Mouse (Mus musculus) gastrocnemius, postnatal 25 days (tissue): Measurements from ENCODE around the gene Sardh. TPM values are rescaled to one million over a fixed set of nuclear protein-coding genes. Genes with fewer than 3 reads are reported as not detected.
A peak's percentile ranks its signal among the peaks of the same experiment; 100 is the strongest.

Experiments
- DNase-seq: peaks from one replicate; pipeline ENCODE4 v3.0.0; 2022
- long read RNA-seq, 2 experiments: library from polyadenylated mRNA; stranded (forward); transcript quantifications; one replicate each; pipeline ENCODE4 v2.0.0; 2021
- total RNA-seq, 2 experiments: library from RNA; stranded (reverse); gene quantifications; 1 replicate in 1 of 2; 2 replicates in 1 of 2; pipeline ENCODE4 v1.2.3; 2021

The Sardh gene
- 1 to 10 TPM; 2.4 to 2.5 TPM for total RNA-seq
- long read RNA-seq, experiment 1, partial matches to known transcripts, result 0 of 2 reads
- long read RNA-seq, experiment 1, other reads (novel, unspliced or antisense), result 1 of 2 reads
- long read RNA-seq, experiment 2, full-length matches to known transcripts, result 2 of 3 reads
- long read RNA-seq, experiment 2, partial matches to known transcripts, result 1 of 3 reads
- long read RNA-seq, experiment 2, other reads (novel, unspliced or antisense), result 0 of 3 reads

- DNase-seq, result no peak
Observed at GRCm38 (mm10) chr2:27248211-27248610, at the start of gene Sardh. TSS of gene Sardh (minus strand) at chr2:27248337.

- DNase-seq, result no peak
Observed at GRCm38 (mm10) chr2:27296656-27297406, 48.7 kb upstream of the Sardh start.

- no peak for DNase-seq
Observed at GRCm38 (mm10) chr2:27294777-27295176, 46.6 kb upstream of the Sardh start.

- DNase-seq, result peak; percentile 65
Observed at GRCm38 (mm10) chr2:27289019-27289418, 40.9 kb upstream of the Sardh start.

GRCm38 (mm10) chr2:27286971-27287710 lies 39.0 kb upstream of the Sardh start:
- DNase-seq, result no peak

- no peak for DNase-seq
Observed at GRCm38 (mm10) chr2:27284441-27284840, 36.3 kb upstream of the Sardh start.

- no peak for DNase-seq
Observed at GRCm38 (mm10) chr2:27281771-27282170, 33.6 kb upstream of the Sardh start.

- DNase-seq, result no peak
Observed at GRCm38 (mm10) chr2:27280920-27281611, 32.9 kb upstream of the Sardh start.

- no peak for DNase-seq
Observed at GRCm38 (mm10) chr2:27278859-27279258, 30.7 kb upstream of the Sardh start.

GRCm38 (mm10) chr2:27268325-27268724 lies 20.2 kb upstream of the Sardh start:
- DNase-seq, result no peak

GRCm38 (mm10) chr2:27265819-27266218 lies 17.7 kb upstream of the Sardh start:
- DNase-seq, result no peak

GRCm38 (mm10) chr2:27262984-27263383 lies 14.8 kb upstream of the Sardh start:
- no peak for DNase-seq

GRCm38 (mm10) chr2:27251434-27251833 lies 3.3 kb upstream of the Sardh start:
- DNase-seq, result no peak

GRCm38 (mm10) chr2:27247487-27247863 lies 662 bp downstream of the Sardh start:
- DNase-seq, result no peak

- DNase-seq, result peak; percentile 88
Observed at GRCm38 (mm10) chr2:27246712-27247486, 1.2 kb downstream of the Sardh start.

- DNase-seq, result no peak
Observed at GRCm38 (mm10) chr2:27245947-27246346, 2.2 kb downstream of the Sardh start.

- peak; percentile 28 for DNase-seq
Observed at GRCm38 (mm10) chr2:27237342-27237741, 10.8 kb downstream of the Sardh start.

- DNase-seq, result peak; percentile 48
Observed at GRCm38 (mm10) chr2:27235729-27236128, 12.4 kb downstream of the Sardh start.

GRCm38 (mm10) chr2:27232376-27232775 lies 15.8 kb downstream of the Sardh start:
- DNase-seq, result peak; percentile 27

- no peak for DNase-seq
Observed at GRCm38 (mm10) chr2:27229481-27230105, 18.5 kb downstream of the Sardh start.

- no peak for DNase-seq
Observed at GRCm38 (mm10) chr2:27228809-27229480, 19.2 kb downstream of the Sardh start.
